Mouse (Mus musculus) hindbrain, embryonic 12.5 days (tissue): ENCODE data around the gene Tas2r143. TPM values are rescaled to one million over a fixed set of nuclear protein-coding genes. Genes with fewer than 3 reads are reported as not detected.

Experiments
- ATAC-seq: fragments of 200-750 bp; cut with Nextera tagmentation; 2 replicates; pipeline ENCODE4 v1.8.0; 2017; ENCODE audit warnings: moderate TSS enrichment; ENCODE audit not compliant: low FRiP score
- H3K27ac ChIP-seq: fragments of 300-500 bp; sonication (generic); 2 replicates; pipeline ENCODE4 v1.5.1; 2016; ENCODE audit warnings: mild to moderate bottlenecking
- H3K27me3 ChIP-seq: fragments of 300-500 bp; sonication (generic); 2 replicates; pipeline ENCODE4 v1.6.1; 2016; ENCODE audit warnings: mild to moderate bottlenecking
- H3K36me3 ChIP-seq: fragments of 300-500 bp; sonication (generic); 2 replicates; pipeline ENCODE4 v1.6.1; 2016; ENCODE audit warnings: mild to moderate bottlenecking
- H3K4me1 ChIP-seq: fragments of 300-500 bp; sonication (generic); 2 replicates; pipeline ENCODE4 v1.6.1; 2016
- H3K4me2 ChIP-seq: fragments of 300-500 bp; sonication (generic); replicated peaks from 2 replicates; pipeline ENCODE4 v1.6.1; 2016; ENCODE audit warnings: mild to moderate bottlenecking
- H3K4me3 ChIP-seq: fragments of 300-500 bp; sonication (generic); 2 replicates; pipeline ENCODE4 v1.5.1; 2016; ENCODE audit warnings: mild to moderate bottlenecking
- H3K9ac ChIP-seq: fragments of 300-500 bp; sonication (generic); 2 replicates; pipeline ENCODE4 v1.6.1; 2016; ENCODE audit warnings: mild to moderate bottlenecking, moderate library complexity
- H3K9me3 ChIP-seq: fragments of 300-500 bp; sonication (generic); replicated peaks from 2 replicates; pipeline ENCODE4 v1.6.1; 2016; ENCODE audit warnings: mild to moderate bottlenecking
- WGBS: fragments of 180-500 bp; shearing (Covaris S2); methylation state at CpG from one replicate; pipeline ENCODE4 v1.1.7; 2016; 5-methylcytosine and 5-hydroxymethylcytosine counted together
- polyA plus RNA-seq: library from polyadenylated mRNA; unstranded; fragments of >200 nt; fragmentation: Nextera tagmentation; extraction: Ambion mirVana; gene quantifications from 2 replicates; pipeline ENCODE4 v1.2.1, GENCODE M21; 2016

Gene Tas2r143
- polyA plus RNA-seq, 1 experiment from 2014 or later: not detected

- Histone ChIP-seq H3K4me2 (no peak overlapping the region), H3K4me3 (no peak overlapping the region), H3K9me3 (no peaks in the 10 kb centered on the region), H3K9ac (no peak overlapping the region), H3K27me3 (no peaks in the 10 kb centered on the region), H3K36me3 (no peaks in the 10 kb centered on the region), H3K4me1 (no peaks in the 10 kb centered on the region), H3K27ac (no peak overlapping the region)
- 68% methylated on average over 2 of the region's 2 CpGs for WGBS
- no peak for ATAC-seq
These were observed 33.5 kb downstream of the Tas2r143 start for GRCm38 (mm10) chr6:42433554-42433953.

- H3K27me3 ChIP-seq: no peaks in the 10 kb centered on the region
- no peaks in the 10 kb centered on the region for H3K9me3 ChIP-seq
- H3K4me3 ChIP-seq: no peak within 1 kb of the TSS
- no peak within 1 kb of the TSS for H3K4me2 ChIP-seq
- H3K27ac ChIP-seq: no peak within 1 kb of the TSS
- no peak within 1 kb of the TSS for H3K9ac ChIP-seq
- 85% methylated on average over 6 of the region's 6 CpGs for WGBS
- ATAC-seq: no peak
- no peaks in the 10 kb centered on the region for H3K36me3 ChIP-seq
- H3K4me1 ChIP-seq: no peaks in the 10 kb centered on the region
These were observed 34.4 kb downstream of the Tas2r143 start, which contains the start of gene Tas2r126 for GRCm38 (mm10) chr6:42434446-42434845. Gene Tas2r126, plus strand, starts transcription at chr6:42434535.

GRCm38 (mm10) chr6:42435490-42435889 lies 35.5 kb downstream of the Tas2r143 start:
- H3K4me3 ChIP-seq: no peak overlapping the region
- H3K9me3 ChIP-seq: no peaks in the 10 kb centered on the region
- H3K9ac ChIP-seq: no peak overlapping the region
- no peaks in the 10 kb centered on the region for H3K36me3 ChIP-seq
- H3K4me2 ChIP-seq: no peak overlapping the region
- no peaks in the 10 kb centered on the region for H3K27me3 ChIP-seq
- H3K27ac ChIP-seq: no peak overlapping the region
- ATAC-seq: no peak
- 80% methylated on average over 2 of the region's 2 CpGs for WGBS
- H3K4me1 ChIP-seq: no peaks in the 10 kb centered on the region

- H3K27me3 ChIP-seq: no peaks in the 10 kb centered on the region
- ATAC-seq: no peak
- no peak overlapping the region for H3K4me2 ChIP-seq
- no peaks in the 10 kb centered on the region for H3K9me3 ChIP-seq
- H3K27ac ChIP-seq: no peak overlapping the region
- no peaks in the 10 kb centered on the region for H3K36me3 ChIP-seq
- H3K4me1 ChIP-seq: no peaks in the 10 kb centered on the region
- WGBS: 83% methylated on average over 2 of the region's 2 CpGs
- H3K4me3 ChIP-seq: no peak overlapping the region
- H3K9ac ChIP-seq: no peak overlapping the region
These were observed 41.4 kb downstream of the Tas2r143 start for GRCm38 (mm10) chr6:42441395-42441794.

- Histone ChIP-seq H3K4me2 (no peak overlapping the region), H3K27ac (no peak overlapping the region), H3K4me3 (no peak overlapping the region), H3K4me1 (no peaks in the 10 kb centered on the region), H3K9me3 (no peaks in the 10 kb centered on the region), H3K27me3 (no peaks in the 10 kb centered on the region), H3K9ac (no peak overlapping the region), H3K36me3 (no peaks in the 10 kb centered on the region)
- no peak for ATAC-seq
- 80% methylated on average over 2 of the region's 2 CpGs for WGBS
These were observed 44.5 kb downstream of the Tas2r143 start for GRCm38 (mm10) chr6:42444491-42444890.

GRCm38 (mm10) chr6:42447381-42447780 lies 47.3 kb downstream of the Tas2r143 start:
- 75% methylated on average over 2 of the region's 2 CpGs for WGBS
- ATAC-seq: no peak
- H3K9ac ChIP-seq: no peak overlapping the region

More at GRCm38 (mm10) chr6:42447381-42447780, 47.3 kb downstream of the Tas2r143 start:
- H3K4me3 ChIP-seq: no peak overlapping the region
- H3K4me2 ChIP-seq: no peak overlapping the region
- no peaks in the 10 kb centered on the region for H3K27me3 ChIP-seq
- no peaks in the 10 kb centered on the region for H3K36me3 ChIP-seq
- H3K9me3 ChIP-seq: no peaks in the 10 kb centered on the region
- no peak overlapping the region for H3K27ac ChIP-seq
- no peaks in the 10 kb centered on the region for H3K4me1 ChIP-seq

Other genes with a start within 250 kb of the Tas2r143 start
- gene Tas2r144, start 184.9 kb upstream of the Tas2r143 start, polyA plus RNA-seq: not detected in 2 replicates
- 16.2 and 18.8 TPM in 2 replicates for gene Gstk1, start 154.3 kb upstream of the Tas2r143 start, polyA plus RNA-seq
- 0.81 and 1.4 TPM in 2 replicates for gene Tmem139, start 138.3 kb upstream of the Tas2r143 start, polyA plus RNA-seq
- 61.4 and 63.5 TPM in 2 replicates for gene Casp2, start 135.3 kb upstream of the Tas2r143 start, polyA plus RNA-seq
- gene Clcn1, start 113.6 kb upstream of the Tas2r143 start, polyA plus RNA-seq: 1.4 and 1.7 TPM in 2 replicates
- 4.3 and 4.9 TPM in 2 replicates for gene Fam131b, start 75.6 kb upstream of the Tas2r143 start, polyA plus RNA-seq
- 71.4 and 82.5 TPM in 2 replicates for gene Zyx, start 50.6 kb upstream of the Tas2r143 start, polyA plus RNA-seq
- gene Epha1, start 27.0 kb upstream of the Tas2r143 start, polyA plus RNA-seq: 1.9 and 2.4 TPM in 2 replicates
- not detected in 2 replicates for gene Tas2r135, start 5.2 kb downstream of the Tas2r143 start, polyA plus RNA-seq
- not detected in 2 replicates for gene Tas2r126, start 34.3 kb downstream of the Tas2r143 start, polyA plus RNA-seq
- not detected in 2 replicates for gene Olfr458, start 65.0 kb downstream of the Tas2r143 start, polyA plus RNA-seq
- not detected in 2 replicates for gene Olfr457, start 76.1 kb downstream of the Tas2r143 start, polyA plus RNA-seq
- gene Olfr456, start 87.0 kb downstream of the Tas2r143 start, polyA plus RNA-seq: not detected in 2 replicates
- gene Olfr455, start 147.3 kb downstream of the Tas2r143 start, polyA plus RNA-seq: not detected in 2 replicates
- not detected in 2 replicates for gene Tcaf3, start 197.5 kb downstream of the Tas2r143 start, polyA plus RNA-seq
- 3.8 and 4.5 TPM in 2 replicates for gene Tcaf2, start 245.0 kb downstream of the Tas2r143 start, polyA plus RNA-seq